Mouse (Mus musculus): ENCODE measurements at regions not wholly inside any gene's neighbourhood (a gene's known extent, or its start where the extent isn't known, plus 50 kb on each side); places are given as distances from the start of the nearest gene placed in this dataset.

- Histone ChIP-seq H3K4me1 (ENCODE audit: insufficient read depth, low read length) (peaks cover 5% of the 10 kb centered on the region; the same call in 1 of the 2 replicates), H3K27me3 (ENCODE audit: insufficient read depth, low read length) (no peaks in the 10 kb centered on the region), H3K4me2 (ENCODE audit: low read depth, low read length, poor library complexity, severe bottlenecking) (no peak overlapping the region), H3K9ac (replicated peaks; ENCODE audit: low read length, poor library complexity, severe bottlenecking) (no peak overlapping the region), H3K27ac (ENCODE audit: low read depth, low read length) (no peak overlapping the region), H3K36me3 (ENCODE audit: insufficient read depth, low read length) (no peaks in the 10 kb centered on the region; the same call in 1 of the 2 replicates), H3K9me3 (ENCODE audit: low read length) (no peaks in the 10 kb centered on the region), H3K4me3 (ENCODE audit: low read depth, low read length) (no peak overlapping the region)
- peak; percentile 14; the same call in 1 of the 2 replicates for ATAC-seq (ENCODE audit: low FRiP score)
- DNase-seq (ENCODE audit: low spot score): peak; percentile 81
- 41% methylated on average over 13 of the region's 13 CpGs for WGBS
- no peak for TF ChIP-seq CTCF (IDR thresholded peaks at IDR 0.05)
Observed at GRCm38 (mm10) chr13:107766397-107767261, 277.6 kb upstream of the Smim15 start.

- Histone ChIP-seq H3K27me3 (ENCODE audit: insufficient read depth, low read length) (no peaks in the 10 kb centered on the region), H3K36me3 (ENCODE audit: insufficient read depth, low read length) (no peaks in the 10 kb centered on the region), H3K4me2 (ENCODE audit: low read depth, low read length, poor library complexity, severe bottlenecking) (no peak overlapping the region), H3K9ac (replicated peaks; ENCODE audit: low read length, poor library complexity, severe bottlenecking) (no peak overlapping the region), H3K4me1 (ENCODE audit: insufficient read depth, low read length) (peaks cover 5% of the 10 kb centered on the region; the same call in 1 of the 2 replicates), H3K27ac (ENCODE audit: low read depth, low read length) (no peak overlapping the region), H3K4me3 (ENCODE audit: low read depth, low read length) (no peak overlapping the region), H3K9me3 (ENCODE audit: low read length) (no peaks in the 10 kb centered on the region)
- WGBS: 93% methylated on average over 5 of the region's 5 CpGs
- no peak for DNase-seq (ENCODE audit: low spot score)
- no peak for TF ChIP-seq CTCF (IDR thresholded peaks at IDR 0.05)
- ATAC-seq (ENCODE audit: low FRiP score): no peak
Observed at GRCm38 (mm10) chr13:107763911-107764310, 280.3 kb upstream of the Smim15 start.

GRCm38 (mm10) chr13:107760511-107760910 is 283.7 kb upstream of the Smim15 start:
- H3K27ac ChIP-seq (ENCODE audit: low read depth, low read length): no peak overlapping the region
- H3K4me2 ChIP-seq (ENCODE audit: low read depth, low read length, poor library complexity, severe bottlenecking): no peak overlapping the region
- no peaks in the 10 kb centered on the region for H3K9me3 ChIP-seq (ENCODE audit: low read length)
- ATAC-seq (ENCODE audit: low FRiP score) (no peak), DNase-seq (ENCODE audit: low spot score) (no peak)
- H3K27me3 ChIP-seq (ENCODE audit: insufficient read depth, low read length): no peaks in the 10 kb centered on the region
- WGBS: 66% methylated on average over 8 of the region's 8 CpGs
- no peak overlapping the region for H3K9ac ChIP-seq (replicated peaks; ENCODE audit: low read length, poor library complexity, severe bottlenecking)
- no peaks in the 10 kb centered on the region for H3K4me1 ChIP-seq (ENCODE audit: insufficient read depth, low read length)
- no peak overlapping the region for H3K4me3 ChIP-seq (ENCODE audit: low read depth, low read length)
- H3K36me3 ChIP-seq (ENCODE audit: insufficient read depth, low read length): no peaks in the 10 kb centered on the region
- no peak for TF ChIP-seq CTCF (IDR thresholded peaks at IDR 0.05)

- Histone ChIP-seq H3K4me2 (ENCODE audit: low read depth, low read length, poor library complexity, severe bottlenecking) (no peak overlapping the region), H3K27me3 (ENCODE audit: insufficient read depth, low read length) (no peaks in the 10 kb centered on the region), H3K4me1 (ENCODE audit: insufficient read depth, low read length) (no peaks in the 10 kb centered on the region), H3K9ac (replicated peaks; ENCODE audit: low read length, poor library complexity, severe bottlenecking) (no peak overlapping the region), H3K27ac (ENCODE audit: low read depth, low read length) (no peak overlapping the region), H3K4me3 (ENCODE audit: low read depth, low read length) (no peak overlapping the region), H3K36me3 (ENCODE audit: insufficient read depth, low read length) (no peaks in the 10 kb centered on the region), H3K9me3 (ENCODE audit: low read length) (no peaks in the 10 kb centered on the region)
- WGBS: 85% methylated on average over 13 of the region's 13 CpGs
- no peak for ATAC-seq (ENCODE audit: low FRiP score)
- TF ChIP-seq CTCF (IDR thresholded peaks at IDR 0.05): no peak
- DNase-seq (ENCODE audit: low spot score): no peak
Observed at GRCm38 (mm10) chr13:107758327-107759095, 285.7 kb upstream of the Smim15 start.

- no peak; the same call in 1 of the 2 replicates for TF ChIP-seq CTCF (IDR thresholded peaks at IDR 0.05)
- DNase-seq (ENCODE audit: low spot score) (no peak), ATAC-seq (ENCODE audit: low FRiP score) (no peak)
- H3K27me3 ChIP-seq (ENCODE audit: insufficient read depth, low read length): no peaks in the 10 kb centered on the region
- H3K36me3 ChIP-seq (ENCODE audit: insufficient read depth, low read length): no peaks in the 10 kb centered on the region
- no peaks in the 10 kb centered on the region for H3K4me1 ChIP-seq (ENCODE audit: insufficient read depth, low read length)
- H3K4me2 ChIP-seq (ENCODE audit: low read depth, low read length, poor library complexity, severe bottlenecking): no peak overlapping the region
- H3K4me3 ChIP-seq (ENCODE audit: low read depth, low read length): no peak overlapping the region
- WGBS: 70% methylated on average over 3 of the region's 3 CpGs
- no peak overlapping the region for H3K27ac ChIP-seq (ENCODE audit: low read depth, low read length)
- H3K9me3 ChIP-seq (ENCODE audit: low read length): no peaks in the 10 kb centered on the region
- no peak overlapping the region for H3K9ac ChIP-seq (replicated peaks; ENCODE audit: low read length, poor library complexity, severe bottlenecking)
Observed at GRCm38 (mm10) chr13:107752745-107753144, 291.5 kb upstream of the Smim15 start.

All from midbrain, postnatal 0 days (tissue).